Mouse (Mus musculus) gastrocnemius, adult 2 months (tissue): ENCODE measurements at regions not wholly inside any gene's neighbourhood (a gene's known extent, or its start where the extent isn't known, plus 50 kb on each side); places are given as distances from the start of the nearest gene placed in this dataset.

ENCODE experiments used
- DNase-seq: peaks from one replicate; pipeline ENCODE4 v3.0.0; 2022
- H3K27ac ChIP-seq: fragments of 200-600 bp; 2 replicates; pipeline ENCODE4 v1.8.1; 2022; ENCODE audit warnings: mild to moderate bottlenecking
- H3K4me3 ChIP-seq: fragments of 200-600 bp; 2 replicates; pipeline ENCODE4 v1.8.1; 2022; ENCODE audit warnings: mild to moderate bottlenecking, moderate library complexity
- CTCF ChIP-seq: fragments of 200-600 bp; IDR thresholded peaks from 2 replicates; pipeline ENCODE4 v1.8.1; 2022; ENCODE audit warnings: antibody characterized with exemption, mild to moderate bottlenecking, moderate library complexity
- intact Hi-C: fragments of 180-260 bp; cut with DNase I; formaldehyde crosslinking; loops from one replicate; pipeline ENCODE4 v1.15.1; 2025

- H3K27ac ChIP-seq = no peak overlapping the region
- intact Hi-C loops = no loop called here
- no peak for DNase-seq
- TF ChIP-seq CTCF = no peak
- H3K4me3 ChIP-seq = no peak overlapping the region
Measured at GRCm38 (mm10) chr2:109038131-109038695, 242.3 kb upstream of the Kif18a start.
